20 mouse cellular contexts compared by ENCODE assay signal in genomic region chr19:12473201-12473641, GRCm38 (mm10). TPM values are rescaled to one million over a fixed set of nuclear protein-coding genes. Genes with fewer than 3 reads are reported as not detected.
A peak's percentile ranks its signal among the peaks of the same experiment; 100 is the strongest.
DNase-seq lines count a peak whose midpoint lies in the region; ATAC-seq and TF ChIP-seq lines count a peak whose summit lies in the region.
"Had no signal": no experiment of that assay in that cellular context is flagged by ENCODE, and none has a peak within 500 bp of the region (broad histone marks: within the 10 kb centered on the region; RNA-seq: fewer than 3 reads in every experiment).

No protein-coding gene starts in this region.

- H3K9ac ChIP-seq in midbrain, postnatal 0 days (replicated peaks; ENCODE audit: low read length, poor library complexity, severe bottlenecking): no peak overlapping the region
- H3K9ac ChIP-seq: forebrain, embryonic 15.5 days; liver, embryonic 12.5 days; neural tube, embryonic 12.5 days had no signal

- no peaks in the 10 kb centered on the region for H3K27me3 ChIP-seq in midbrain, postnatal 0 days (ENCODE audit: insufficient read depth, low read length)
- H3K27me3 ChIP-seq: forebrain, embryonic 15.5 days; liver, embryonic 12.5 days; neural tube, embryonic 12.5 days had no signal

- peaks cover 46% of the 10 kb centered on the region for H3K36me3 ChIP-seq in midbrain, postnatal 0 days (ENCODE audit: insufficient read depth, low read length)
- H3K36me3 ChIP-seq: liver, embryonic 12.5 days had no signal

- no peak overlapping the region for H3K4me3 ChIP-seq in left cerebral cortex, adult 2 months
- H3K4me3 ChIP-seq in midbrain, postnatal 0 days (ENCODE audit: low read depth, low read length): no peak overlapping the region
- H3K4me3 ChIP-seq: forebrain, embryonic 15.5 days; liver, embryonic 12.5 days; neural tube, embryonic 12.5 days had no signal

- ATAC-seq in midbrain, postnatal 0 days (ENCODE audit: low FRiP score): no peak
- ATAC-seq: forebrain, embryonic 15.5 days; liver, embryonic 12.5 days had no signal

- TF ChIP-seq CTCF in left cerebral cortex, adult 2 months (IDR thresholded peaks at IDR 0.05): no peak
- no peak for TF ChIP-seq CTCF in midbrain, postnatal 0 days (IDR thresholded peaks at IDR 0.05)

- H3K27ac ChIP-seq in left cerebral cortex, adult 2 months: peak overlapping the region; percentile 16; the same call in 1 of the 2 replicates
- H3K27ac ChIP-seq in midbrain, postnatal 0 days (ENCODE audit: low read depth, low read length): no peak overlapping the region
- H3K27ac ChIP-seq: forebrain, embryonic 15.5 days; liver, embryonic 12.5 days; neural tube, embryonic 12.5 days had no signal

- H3K9me3 ChIP-seq in midbrain, postnatal 0 days (ENCODE audit: low read length): no peaks in the 10 kb centered on the region
- H3K9me3 ChIP-seq: forebrain, embryonic 15.5 days; liver, embryonic 12.5 days; neural tube, embryonic 12.5 days had no signal

- WGBS in midbrain, postnatal 0 days: 85% methylated on average over 4 of the region's 4 CpGs

- no peak overlapping the region for H3K4me2 ChIP-seq in midbrain, postnatal 0 days (ENCODE audit: low read depth, low read length, poor library complexity, severe bottlenecking)
- H3K4me2 ChIP-seq: forebrain, embryonic 15.5 days; liver, embryonic 12.5 days; midbrain, embryonic 11.5 days; neural tube, embryonic 12.5 days had no signal

- intact Hi-C loops in left cerebral cortex, adult 2 months (cut with DNase I): loop anchor here (10.0 kb wide), 1 partner anchor 458 kb away; no protein-coding TSS in a partner anchor

- DNase-seq in left cerebral cortex, adult 2 months (ENCODE audit: extremely low spot score in 1 of 2, low spot score in 2 of 2): no peak
- no peak for DNase-seq in left cerebral cortex, adult 11 months (ENCODE audit: low spot score)
- DNase-seq in CD4-positive, CD25-positive, alpha-beta regulatory T cell, adult 2 months (ENCODE audit: low read depth, low spot score): peak; percentile 66
- DNase-seq in adipocyte (ENCODE audit: low spot score): peak; percentile 59
- peak; percentile 64 for DNase-seq in naive thymus-derived CD4-positive, alpha-beta T cell, adult 2 months (ENCODE audit: low read depth)
- DNase-seq in thymus, postnatal 25 days: no peak
- no peak for DNase-seq in thymus, adult 18-20 months
- DNase-seq in midbrain, postnatal 0 days (ENCODE audit: low spot score): no peak
- DNase-seq: adrenal gland, postnatal 14 days; cerebellum, adult 18-20 months; embryo, embryonic 11 days; heart, adult 18-20 months had no signal

- H3K4me1 ChIP-seq in midbrain, postnatal 0 days (ENCODE audit: insufficient read depth, low read length): no peaks in the 10 kb centered on the region
- H3K4me1 ChIP-seq: liver, embryonic 12.5 days had no signal

RNA-seq across cellular contexts. Expression of gene Mpeg1, which starts 12.6 kb away (rescaled TPM):
- total RNA-seq in left cerebral cortex, adult 2 months (2021): 1 to 10 TPM; 6.8 to 7.4 TPM
- total RNA-seq in midbrain, postnatal 0 days (2014; rRNA removed): 2.7 and 4.2 TPM in 2 replicates
- polyA plus RNA-seq in midbrain, postnatal 0 days (2015; fragmentation: Nextera tagmentation; extraction: Ambion mirVana): 0.83 and 0.88 TPM in 2 replicates

RNA-seq across cellular contexts. Expression of gene Dtx4, which starts 28.0 kb away (rescaled TPM):
- total RNA-seq in left cerebral cortex, adult 2 months (2021): 10 to 100 TPM; 36.0 to 36.3 TPM
- total RNA-seq in midbrain, postnatal 0 days (2014; rRNA removed): 57.5 and 63.1 TPM in 2 replicates
- polyA plus RNA-seq in midbrain, postnatal 0 days (2015; fragmentation: Nextera tagmentation; extraction: Ambion mirVana): 24.3 and 26.3 TPM in 2 replicates

RNA-seq across cellular contexts. Expression of gene Pfpl, which starts 45.5 kb away (rescaled TPM):
- not detected for total RNA-seq in left cerebral cortex, adult 2 months (2021)
- total RNA-seq in midbrain, postnatal 0 days (2014; rRNA removed): not detected in 2 replicates
- not detected in 2 replicates for polyA plus RNA-seq in midbrain, postnatal 0 days (2015; fragmentation: Nextera tagmentation; extraction: Ambion mirVana)
- total RNA-seq: adrenal gland, postnatal 14 days; heart, adult 18-20 months had no signal
- polyA plus RNA-seq: forebrain, embryonic 15.5 days; hindbrain, embryonic 11.5 days; kidney, embryonic 14.5 days; liver, embryonic 12.5 days; midbrain, embryonic 11.5 days; neural tube, embryonic 12.5 days had no signal

RNA-seq across cellular contexts. Expression of gene Olfr1441, which starts 56.0 kb away (rescaled TPM):
- total RNA-seq in left cerebral cortex, adult 2 months (2021): not detected
- not detected in 2 replicates for total RNA-seq in midbrain, postnatal 0 days (2014; rRNA removed)
- not detected in 2 replicates for polyA plus RNA-seq in midbrain, postnatal 0 days (2015; fragmentation: Nextera tagmentation; extraction: Ambion mirVana)
- total RNA-seq: adrenal gland, postnatal 14 days; heart, adult 18-20 months; left cerebral cortex, adult 8-10 months had no signal
- polyA plus RNA-seq: forebrain, embryonic 15.5 days; hindbrain, embryonic 11.5 days; kidney, embryonic 14.5 days; liver, embryonic 12.5 days; midbrain, embryonic 11.5 days; neural tube, embryonic 12.5 days; testis, adult 2 months had no signal

Comparison
In these comparisons a context has a peak if more than half of its experiments do, and no peak if none do; other contexts are left out.
1. DNase-seq: peak in CD4-positive, CD25-positive, alpha-beta regulatory T cell, adult 2 months (single experiment), adipocyte (single experiment) and naive thymus-derived CD4-positive, alpha-beta T cell, adult 2 months (single experiment); none in left cerebral cortex, adult 2 months (0 of 2), left cerebral cortex, adult 11 months (single experiment), thymus, postnatal 25 days (single experiment), thymus, adult 18-20 months (0 of 2) and midbrain, postnatal 0 days (single experiment).